1 mouse cellular context compared by ENCODE assay signal in genomic region chr10:63429785-63430305, GRCm38 (mm10).
TF ChIP-seq lines count a peak whose summit lies in the region.

Ctnna3 (plus strand) TSS chr10:63430098.

TF ChIP-seq in CH12.LX, 34 proteins besides CTCF, POLR2A, EP300 and RAD21 (continued from another document):
- TF ChIP-seq MEF2A (IDR thresholded peaks at IDR 0.05; ENCODE audit: borderline replicate concordance, low read depth, low read length) (peak; percentile 36; the same call in 1 of the 2 replicates), JUN (IDR thresholded peaks at IDR 0.05; ENCODE audit: insufficient read depth, low read depth, low read length) (no peak), MAFK (IDR thresholded peaks at IDR 0.05; ENCODE audit: insufficient replicate concordance, low read length) (0 out of 2 replicates have a peak, but pooled peaks have one; percentile 5), POLR2AphosphoS2 (IDR thresholded peaks at IDR 0.05; ENCODE audit: low read depth, low read length) (peak; percentile 51; the same call in 1 of the 2 replicates), USF1 (IDR thresholded peaks at IDR 0.05; ENCODE audit: low read depth, low read length) (peak; percentile 87), IRF4 (IDR thresholded peaks at IDR 0.05; ENCODE audit: low read depth, low read length) (peak; percentile 39; the same call in 1 of the 2 replicates), MAX (IDR thresholded peaks at IDR 0.05; ENCODE audit: low read length) (peak; percentile 96), MXI1 (IDR thresholded peaks at IDR 0.05; ENCODE audit: low read depth, low read length) (no peak; the same call in 1 of the 2 replicates), ZNF384 (IDR thresholded peaks at IDR 0.05; ENCODE audit: low read depth, low read length) (no peak), TBP (conservative IDR thresholded peaks at IDR 0.05; ENCODE audit: low read depth, low read length) (no peak), CHD2 (IDR thresholded peaks at IDR 0.05; ENCODE audit: low read length) (peak; percentile 51), UBTF (IDR thresholded peaks at IDR 0.05; ENCODE audit: low read depth, low read length) (no peak), ZKSCAN1 (IDR thresholded peaks at IDR 0.05; ENCODE audit: borderline replicate concordance, low read depth, low read length) (no peak), ELF1 (IDR thresholded peaks at IDR 0.05; ENCODE audit: low read depth, low read length) (peak; percentile 77), ETS1 (conservative IDR thresholded peaks at IDR 0.05; ENCODE audit: low read depth, low read length) (0 out of 2 replicates have a peak, but pooled peaks have one; percentile 2), KAT2A (IDR thresholded peaks at IDR 0.05; ENCODE audit: insufficient replicate concordance, low read length) (peak; percentile 54), TCF12 (IDR thresholded peaks at IDR 0.05; ENCODE audit: low read depth, low read length) (peak; percentile 70), MAZ (IDR thresholded peaks at IDR 0.05; ENCODE audit: low read depth, low read length) (peak; percentile 63; the same call in 1 of the 2 replicates), USF2 (conservative IDR thresholded peaks at IDR 0.05; ENCODE audit: low read depth, low read length) (peak; percentile 84), NRF1 (IDR thresholded peaks at IDR 0.05; ENCODE audit: low read depth, low read length) (peak; percentile 99)
